Mouse (Mus musculus) heart, adult 9 months (tissue): ENCODE results near the gene Stk4.

Experiments
- DNase-seq, 2 experiments: peaks; one replicate each; pipeline ENCODE4 v3.0.0; 2022; ENCODE audit warnings: low spot score in 2 of 2

Stk4 gene

GRCm38 (mm10) chr2:164127297-164127696 lies 57.2 kb downstream of the Stk4 start:
- DNase-seq: no peak

- DNase-seq: no peak
These were observed 58.7 kb downstream of the Stk4 start for GRCm38 (mm10) chr2:164128576-164129411.

GRCm38 (mm10) chr2:164131586-164131985 lies 61.5 kb downstream of the Stk4 start:
- DNase-seq: no peak

GRCm38 (mm10) chr2:164134563-164134962 lies 64.4 kb downstream of the Stk4 start:
- DNase-seq: no peak

- DNase-seq: peak in 1 of 2 experiments; percentile 24
These were observed 65.2 kb downstream of the Stk4 start for GRCm38 (mm10) chr2:164135367-164135766.

- no peak for DNase-seq
These were observed 66.3 kb downstream of the Stk4 start for GRCm38 (mm10) chr2:164136393-164136792.

- DNase-seq: no peak
These were observed 67.6 kb downstream of the Stk4 start for GRCm38 (mm10) chr2:164137754-164138153.

- peak in 1 of 2 experiments; percentile 29 for DNase-seq
These were observed 71.9 kb downstream of the Stk4 start for GRCm38 (mm10) chr2:164142021-164142420.

- DNase-seq: no peak
These were observed 73.9 kb downstream of the Stk4 start for GRCm38 (mm10) chr2:164144025-164144424.

- no peak for DNase-seq
These were observed 74.4 kb downstream of the Stk4 start for GRCm38 (mm10) chr2:164144541-164144940.

GRCm38 (mm10) chr2:164146556-164146955 lies 76.4 kb downstream of the Stk4 start:
- DNase-seq: no peak

GRCm38 (mm10) chr2:164150086-164150760 lies 80.1 kb downstream of the Stk4 start:
- no peak for DNase-seq

GRCm38 (mm10) chr2:164152341-164152740 lies 82.2 kb downstream of the Stk4 start:
- DNase-seq: no peak

GRCm38 (mm10) chr2:164154007-164154406 lies 83.9 kb downstream of the Stk4 start:
- no peak for DNase-seq

- no peak for DNase-seq
These were observed 86.0 kb downstream of the Stk4 start for GRCm38 (mm10) chr2:164156158-164156557.

GRCm38 (mm10) chr2:164158838-164159237 lies 88.7 kb downstream of the Stk4 start:
- DNase-seq: no peak

- no peak for DNase-seq
These were observed 91.5 kb downstream of the Stk4 start for GRCm38 (mm10) chr2:164161515-164162055.

GRCm38 (mm10) chr2:164164941-164165340 lies 94.8 kb downstream of the Stk4 start:
- no peak for DNase-seq

- DNase-seq: no peak
These were observed 97.8 kb downstream of the Stk4 start for GRCm38 (mm10) chr2:164167752-164168570.

GRCm38 (mm10) chr2:164168571-164168946 lies 98.4 kb downstream of the Stk4 start:
- no peak for DNase-seq

- no peak for DNase-seq
These were observed 100.2 kb downstream of the Stk4 start for GRCm38 (mm10) chr2:164170326-164170725.

- DNase-seq: no peak
These were observed 100.8 kb downstream of the Stk4 start, which contains the start of gene Kcns1 for GRCm38 (mm10) chr2:164170902-164171301. Gene Kcns1 (minus strand): TSS chr2:164171113.
